ENCODE assay signal across 20 mouse cellular contexts in the genomic region with DNA sequence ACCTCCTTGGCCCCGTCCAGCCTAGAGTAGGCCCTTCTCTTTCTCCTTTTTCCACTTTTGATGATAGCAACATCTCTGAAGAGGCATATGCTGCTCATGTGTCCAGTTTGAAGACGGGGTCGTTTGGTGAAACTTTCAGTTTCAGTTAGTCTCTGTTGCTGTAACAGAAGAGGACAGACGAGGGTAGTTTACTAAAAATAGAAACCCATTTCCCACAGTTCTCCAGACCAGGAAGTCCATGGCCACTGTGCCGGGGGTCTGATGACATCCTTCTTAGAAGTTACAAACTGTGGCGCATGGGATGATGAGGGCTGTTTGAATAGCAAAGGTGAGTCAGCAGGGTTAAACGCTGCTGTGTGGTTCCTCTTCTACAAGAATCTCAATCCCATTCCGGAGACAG. TPM values are rescaled to one million over a fixed set of nuclear protein-coding genes. Genes with fewer than 3 reads are reported as not detected.
A peak's percentile ranks its signal among the peaks of the same experiment; 100 is the strongest.
DNase-seq lines count a peak whose midpoint lies in the region; ATAC-seq and TF ChIP-seq lines count a peak whose summit lies in the region.
"Had no signal": no experiment of that assay in that cellular context is flagged by ENCODE, and none has a peak within 500 bp of the region (broad histone marks: within the 10 kb centered on the region; RNA-seq: fewer than 3 reads in every experiment).

A gene (minus strand): TSS at position 278 of the 400 bp plus-strand sequence.

- no peaks in the 10 kb centered on the region for H3K36me3 ChIP-seq in liver, adult 2 months (ENCODE audit: control insufficient read depth, insufficient read depth, low read length)
- no peaks in the 10 kb centered on the region for H3K36me3 ChIP-seq in liver, embryonic 16.5 days (ENCODE audit: control insufficient read depth, insufficient read depth)
- no peaks in the 10 kb centered on the region for H3K36me3 ChIP-seq in midbrain, embryonic 14.5 days (ENCODE audit: control insufficient read depth, insufficient read depth, low read length)
- H3K36me3 ChIP-seq: forebrain, embryonic 15.5 days; hindbrain, embryonic 15.5 days; limb, embryonic 12.5 days; midbrain, embryonic 13.5 days had no signal

- no peak within 1 kb of the TSS for H3K27ac ChIP-seq in liver, adult 2 months (replicated peaks; ENCODE audit: insufficient read depth, low read depth, low read length)
- H3K27ac ChIP-seq in liver, embryonic 16.5 days (ENCODE audit: low read length) = no peak within 1 kb of the TSS
- H3K27ac ChIP-seq in midbrain, embryonic 14.5 days (replicated peaks; ENCODE audit: low read depth, low read length) = no peak within 1 kb of the TSS
- H3K27ac ChIP-seq: forebrain, embryonic 15.5 days; hindbrain, embryonic 15.5 days; limb, embryonic 12.5 days; midbrain, embryonic 13.5 days had no signal

- TF ChIP-seq CTCF in liver, adult 2 months (IDR thresholded peaks at IDR 0.05; ENCODE audit: low read depth, low read length) = no peak

- no peaks in the 10 kb centered on the region for H3K27me3 ChIP-seq in liver, adult 2 months (ENCODE audit: control insufficient read depth, insufficient read depth, low read length)
- no peaks in the 10 kb centered on the region for H3K27me3 ChIP-seq in liver, embryonic 16.5 days (ENCODE audit: control insufficient read depth, insufficient read depth, low read depth, low read length)
- no peaks in the 10 kb centered on the region for H3K27me3 ChIP-seq in midbrain, embryonic 14.5 days (ENCODE audit: control insufficient read depth, insufficient read depth, low read length)
- H3K27me3 ChIP-seq: forebrain, embryonic 15.5 days; hindbrain, embryonic 15.5 days; limb, embryonic 12.5 days; midbrain, embryonic 13.5 days had no signal

- H3K4me3 ChIP-seq in liver, adult 2 months (ENCODE audit: insufficient read depth, low read depth, low read length) = no peak within 1 kb of the TSS
- H3K4me3 ChIP-seq in liver, embryonic 16.5 days (ENCODE audit: low read depth, low read length) = 0 out of 2 replicates have a peak within 1 kb of the TSS, but pooled peaks have one; percentile 3
- H3K4me3 ChIP-seq in midbrain, embryonic 14.5 days (replicated peaks; ENCODE audit: low read depth, low read length) = no peak within 1 kb of the TSS
- H3K4me3 ChIP-seq: forebrain, embryonic 15.5 days; hindbrain, embryonic 15.5 days; limb, embryonic 12.5 days; midbrain, embryonic 13.5 days had no signal

- peak within 1 kb of the TSS; percentile 30 for H3K4me2 ChIP-seq in liver, embryonic 16.5 days (ENCODE audit: low read depth, low read length)
- H3K4me2 ChIP-seq in midbrain, embryonic 14.5 days (ENCODE audit: low read length) = no peak within 1 kb of the TSS
- H3K4me2 ChIP-seq: forebrain, embryonic 15.5 days; hindbrain, embryonic 15.5 days; limb, embryonic 12.5 days; midbrain, embryonic 13.5 days had no signal

- peaks cover 5% of the 10 kb centered on the region for H3K4me1 ChIP-seq in liver, adult 2 months (ENCODE audit: control insufficient read depth, insufficient read depth, low read length)
- peaks cover 5% of the 10 kb centered on the region for H3K4me1 ChIP-seq in liver, embryonic 16.5 days (ENCODE audit: control insufficient read depth, low read depth, low read length)
- H3K4me1 ChIP-seq in midbrain, embryonic 14.5 days (ENCODE audit: control insufficient read depth, insufficient read depth, low read length) = no peaks in the 10 kb centered on the region

- H3K9me3 ChIP-seq in liver, embryonic 16.5 days (replicated peaks; ENCODE audit: control insufficient read depth, low read length) = no peaks in the 10 kb centered on the region
- no peaks in the 10 kb centered on the region for H3K9me3 ChIP-seq in midbrain, embryonic 14.5 days (ENCODE audit: control insufficient read depth, low read length)
- H3K9me3 ChIP-seq: forebrain, embryonic 15.5 days; hindbrain, embryonic 15.5 days; limb, embryonic 12.5 days; midbrain, embryonic 13.5 days had no signal

- peak; percentile 97 for ATAC-seq in granulocyte monocyte progenitor cell, adult 5-6 weeks (replicated peaks; ENCODE audit: poor library complexity, severe bottlenecking)
- ATAC-seq in liver, embryonic 16.5 days (ENCODE audit: low read depth) = no peak
- no peak for ATAC-seq in midbrain, embryonic 14.5 days (ENCODE audit: low FRiP score, low TSS enrichment)
- ATAC-seq: CD4-positive, CD25-positive, alpha-beta regulatory T cell, adult 4 months; forebrain, embryonic 15.5 days; midbrain, embryonic 13.5 days had no signal

- peak; percentile 1 for DNase-seq in liver, adult 2 months (ENCODE audit: extremely low read depth, low read depth, low spot score)
- no peak for DNase-seq in liver
- DNase-seq in midbrain, embryonic 14.5 days = no peak
- no peak for DNase-seq in kidney, adult 8-10 months
- DNase-seq in right cerebral cortex, postnatal 25 days = no peak
- DNase-seq: adrenal gland, postnatal 14 days; cerebellum, postnatal 10 days; heart, adult 18-20 months; kidney, adult 9 months; lung, postnatal 10 days had no signal

- WGBS in liver, adult 2 months = 54% methylated on average over 8 of the region's 8 CpGs
- 24% methylated on average over 8 of the region's 8 CpGs for WGBS in liver, embryonic 16.5 days (ENCODE audit: insufficient replicate concordance)
- 88% methylated on average over 8 of the region's 8 CpGs for WGBS in midbrain, embryonic 14.5 days

- no peak for TF ChIP-seq POLR2A in liver, adult 2 months (IDR thresholded peaks at IDR 0.05; ENCODE audit: extremely low read depth, insufficient read depth, low read length)

- H3K9ac ChIP-seq in liver, adult 2 months (ENCODE audit: low read depth, low read length) = no peak within 1 kb of the TSS
- no peak within 1 kb of the TSS; the same call in 1 of the 2 replicates for H3K9ac ChIP-seq in liver, embryonic 16.5 days (ENCODE audit: low read depth, low read length)
- H3K9ac ChIP-seq in midbrain, embryonic 14.5 days (replicated peaks; ENCODE audit: low read length) = no peak within 1 kb of the TSS
- H3K9ac ChIP-seq: forebrain, embryonic 15.5 days; hindbrain, embryonic 15.5 days; limb, embryonic 12.5 days; midbrain, embryonic 13.5 days had no signal

- H3K79me2 ChIP-seq in liver, adult 2 months (ENCODE audit: control insufficient read depth, insufficient read depth, low read length) = no peaks in the 10 kb centered on the region

RNA-seq across cellular contexts. Expression of the gene that starts here (rescaled TPM):
- 0.07 and 0.09 TPM in 2 replicates for total RNA-seq in liver, adult 2 months (2014; rRNA removed)
- polyA plus RNA-seq in liver, adult 2 months (2012; rRNA removed) = 0.04 TPM in 1 of 2 replicates, not detected in the other
- total RNA-seq in granulocyte monocyte progenitor cell, adult 5-6 weeks (2014; fragmentation: Nextera tagmentation) = 2.4 and 3.1 TPM in 2 replicates
- total RNA-seq in granulocyte monocyte progenitor cell, adult 5-6 weeks (2017) = 0.77 and 3.8 TPM in 2 replicates
- 0.05 and 0.11 TPM in 2 replicates for polyA plus RNA-seq in liver, embryonic 16.5 days (2015; fragmentation: Nextera tagmentation; extraction: Ambion mirVana)
- not detected in 2 replicates for polyA plus RNA-seq in midbrain, embryonic 14.5 days (2014; fragmentation: Nextera tagmentation; extraction: Ambion mirVana)
- total RNA-seq: adrenal gland, postnatal 14 days; gastrocnemius, adult 18-20 months had no signal
- polyA plus RNA-seq: CD4-positive, CD25-positive, alpha-beta regulatory T cell, adult 4 months; forebrain, embryonic 15.5 days; hindbrain, embryonic 15.5 days; large intestine, adult 2 months; limb, embryonic 12.5 days; midbrain, embryonic 13.5 days; urinary bladder, adult 2 months had no signal

Comparison
In these comparisons a context has a peak if more than half of its experiments do, and no peak if none do; other contexts are left out.
1. Peak in DNase-seq in liver, adult 2 months; RNA of the gene not detected or under 1 TPM.